Mouse (Mus musculus) spleen, postnatal 36 days (tissue): Measurements from ENCODE around the gene Emc8.

Experiments
- DNase-seq, 2 experiments: peaks; one replicate each; pipeline ENCODE4 v3.0.0; 2022; ENCODE audit warnings: low spot score in 2 of 2, mixed read lengths in 1 of 2

Emc8 gene

GRCm38 (mm10) chr8:120607460-120607859 lies 60.9 kb downstream of the Emc8 start:
- DNase-seq = no peak
